Mouse (Mus musculus): Measurements from ENCODE around the gene Smarcd2.

Gene Smarcd2

GRCm38 (mm10) chr11:106276454-106276853 is 3.7 kb upstream of the Smarcd2 start, which contains the start of gene Tcam1:
TSS of gene Tcam1 (plus strand) at chr11:106276672.
- peak; percentile 79 for DNase-seq (ENCODE audit: low read depth, low spot score)

GRCm38 (mm10) chr11:106274971-106275411 is 2.2 kb upstream of the Smarcd2 start:
- no peak for DNase-seq (ENCODE audit: low read depth, low spot score)

- no peak for DNase-seq (ENCODE audit: low read depth, low spot score)
Measured at GRCm38 (mm10) chr11:106274374-106274773, 1.6 kb upstream of the Smarcd2 start.

- no peak for DNase-seq (ENCODE audit: low read depth, low spot score)
Measured at GRCm38 (mm10) chr11:106273811-106274210, 1.0 kb upstream of the Smarcd2 start.

- DNase-seq (ENCODE audit: low read depth, low spot score), result no peak
Measured at GRCm38 (mm10) chr11:106273311-106273684, 526 bp upstream of the Smarcd2 start.

GRCm38 (mm10) chr11:106271794-106272643 is 753 bp downstream of the Smarcd2 start:
- DNase-seq (ENCODE audit: low read depth, low spot score), result no peak

- DNase-seq (ENCODE audit: low read depth, low spot score), result no peak
Measured at GRCm38 (mm10) chr11:106271131-106271793, 1.5 kb downstream of the Smarcd2 start.

GRCm38 (mm10) chr11:106269060-106269431 is 3.7 kb downstream of the Smarcd2 start:
- no peak for DNase-seq (ENCODE audit: low read depth, low spot score)

- DNase-seq (ENCODE audit: low read depth, low spot score), result no peak
Measured at GRCm38 (mm10) chr11:106268326-106269059, 4.3 kb downstream of the Smarcd2 start.

GRCm38 (mm10) chr11:106267871-106268270 is 4.9 kb downstream of the Smarcd2 start:
- DNase-seq (ENCODE audit: low read depth, low spot score), result no peak

GRCm38 (mm10) chr11:106267311-106267852 is 5.4 kb downstream of the Smarcd2 start:
- no peak for DNase-seq (ENCODE audit: low read depth, low spot score)

GRCm38 (mm10) chr11:106266431-106266830 is 6.3 kb downstream of the Smarcd2 start:
- DNase-seq (ENCODE audit: low read depth, low spot score), result no peak

- no peak for DNase-seq (ENCODE audit: low read depth, low spot score)
Measured at GRCm38 (mm10) chr11:106265570-106265969, 7.2 kb downstream of the Smarcd2 start.

- no peak for DNase-seq (ENCODE audit: low read depth, low spot score)
Measured at GRCm38 (mm10) chr11:106264988-106265387, 7.8 kb downstream of the Smarcd2 start.

- DNase-seq (ENCODE audit: low read depth, low spot score), result no peak
Measured at GRCm38 (mm10) chr11:106263963-106264362, 8.8 kb downstream of the Smarcd2 start.

GRCm38 (mm10) chr11:106260826-106261450 is 11.8 kb downstream of the Smarcd2 start:
- no peak for DNase-seq (ENCODE audit: low read depth, low spot score)

GRCm38 (mm10) chr11:106256775-106257174 is 16.0 kb downstream of the Smarcd2 start:
- DNase-seq (ENCODE audit: low read depth, low spot score), result no peak

GRCm38 (mm10) chr11:106255685-106256451 is 16.9 kb downstream of the Smarcd2 start, which contains the start of the genes Ftsj3 and Psmc5:
TSS of gene Ftsj3 (minus strand) at chr11:106256079.
TSS of gene Psmc5 (plus strand) at chr11:106256154.
- peak; percentile 97 for DNase-seq (ENCODE audit: low read depth, low spot score)

- DNase-seq (ENCODE audit: low read depth, low spot score), result no peak
Measured at GRCm38 (mm10) chr11:106255174-106255573, 17.6 kb downstream of the Smarcd2 start.

GRCm38 (mm10) chr11:106254767-106255166 is 18.0 kb downstream of the Smarcd2 start:
- DNase-seq (ENCODE audit: low read depth, low spot score), result no peak
